Mouse (Mus musculus): ENCODE measurements around the gene Eif3k. TPM values are rescaled to one million over a fixed set of nuclear protein-coding genes. Genes with fewer than 3 reads are reported as not detected.

Eif3k gene
- total RNA-seq, 2 experiments from 2014 or later: 159 to 163 TPM

Other genes with a start within 250 kb of the Eif3k start
- gene Mrps12, start 240.0 kb downstream of the Eif3k start, total RNA-seq (2021): 10 to 100 TPM; 53.9 to 54.1 TPM
- 10 to 100 TPM; 14.6 to 16.3 TPM for gene Sars2, start 239.9 kb downstream of the Eif3k start, total RNA-seq (2021)
- gene Ccer2, start 225.7 kb downstream of the Eif3k start, total RNA-seq (2021): not detected
- 10 to 100 TPM; 85.1 to 87.0 TPM for gene Sirt2, start 215.1 kb downstream of the Eif3k start, total RNA-seq (2021)
- gene Nfkbib, start 214.4 kb downstream of the Eif3k start, total RNA-seq (2021): 10 to 100 TPM; 25.4 to 27.0 TPM
- 1 to 10 TPM; 1.8 to 1.9 TPM for gene Rinl, start 192.9 kb downstream of the Eif3k start, total RNA-seq (2021)
- 100 to 1,000 TPM; 240 to 277 TPM for gene Hnrnpl, start 173.3 kb downstream of the Eif3k start, total RNA-seq (2021)
- gene Ech1, start 156.6 kb downstream of the Eif3k start, total RNA-seq (2021): 1,000 to 10,000 TPM; 1,832 to 1,909 TPM
- 10 to 100 TPM; 29.4 to 48.3 TPM for gene Lgals4, start 148.0 kb downstream of the Eif3k start, total RNA-seq (2021)
- gene Lgals7, start 118.0 kb downstream of the Eif3k start, total RNA-seq (2021): 1 to 10 TPM in 1 of 2 experiments, under 1 TPM in 1; 0.73 to 1.4 TPM
- under 1 TPM; 0.19 to 0.27 TPM for gene Capn12, start 100.4 kb downstream of the Eif3k start, total RNA-seq (2021)
- gene Actn4, start 19.5 kb downstream of the Eif3k start, total RNA-seq (2021): 10 to 100 TPM; 69.4 to 81.8 TPM
- gene Map4k1, start 186 bp upstream of the Eif3k start, total RNA-seq (2021): under 1 TPM; 0.61 to 0.81 TPM
- under 1 TPM; 0.03 to 0.08 TPM for gene Ryr1, start 143.3 kb upstream of the Eif3k start, total RNA-seq (2021)
- 1 to 10 TPM; 1.4 to 1.5 TPM for gene Rasgrp4, start 153.0 kb upstream of the Eif3k start, total RNA-seq (2021)
- gene Fam98c, start 174.4 kb upstream of the Eif3k start, total RNA-seq (2021): 10 to 100 TPM; 10.6 to 12.0 TPM
- gene Ggn, start 188.3 kb upstream of the Eif3k start, total RNA-seq (2021): under 1 TPM; 0.19 to 0.31 TPM
- under 1 TPM; 0.44 to 0.89 TPM for gene Spred3, start 188.5 kb upstream of the Eif3k start, total RNA-seq (2021)
- gene Psmd8, start 198.8 kb upstream of the Eif3k start, total RNA-seq (2021): 100 to 1,000 TPM; 130 to 132 TPM
- under 1 TPM; 0.31 to 0.51 TPM for gene Catsperg1, start 232.2 kb upstream of the Eif3k start, total RNA-seq (2021)